Mouse (Mus musculus): ENCODE results near the gene Ttc7b. TPM values are rescaled to one million over a fixed set of nuclear protein-coding genes. Genes with fewer than 3 reads are reported as not detected.

Gene Ttc7b
- total RNA-seq, 2 experiments from 2014 or later, result 173 to 184 TPM

- TF ChIP-seq CTCF (conservative IDR thresholded peaks at IDR 0.05), result no peak
- no peak for DNase-seq (ENCODE audit: low spot score in 2 of 2)
- Histone ChIP-seq H3K27ac (peak overlapping the region; percentile 59), H3K4me3 (no peak overlapping the region)
Observed at GRCm38 (mm10) chr12:100479270-100479869, 41.3 kb downstream of the Ttc7b start.

GRCm38 (mm10) chr12:100478615-100479014 is 42.0 kb downstream of the Ttc7b start:
- H3K4me3 ChIP-seq, result no peak overlapping the region
- H3K27ac ChIP-seq, result peak overlapping the region; percentile 59
- DNase-seq (ENCODE audit: low spot score in 2 of 2), result no peak
- no peak for TF ChIP-seq CTCF (conservative IDR thresholded peaks at IDR 0.05)

GRCm38 (mm10) chr12:100478151-100478550 is 42.5 kb downstream of the Ttc7b start:
- no peak overlapping the region for H3K4me3 ChIP-seq
- no peak for DNase-seq (ENCODE audit: low spot score in 2 of 2)
- no peak for TF ChIP-seq CTCF (conservative IDR thresholded peaks at IDR 0.05)
- peak overlapping the region; percentile 59 for H3K27ac ChIP-seq

- DNase-seq (ENCODE audit: low spot score in 2 of 2), result no peak
- TF ChIP-seq CTCF (conservative IDR thresholded peaks at IDR 0.05), result no peak
- H3K27ac ChIP-seq, result peak overlapping the region; percentile 59
- no peak overlapping the region for H3K4me3 ChIP-seq
Observed at GRCm38 (mm10) chr12:100477474-100477873, 43.2 kb downstream of the Ttc7b start.

- Histone ChIP-seq H3K4me3 (no peak overlapping the region), H3K27ac (peak overlapping the region; percentile 59; the same call in 1 of the 2 replicates)
- no peak for DNase-seq (ENCODE audit: low spot score in 2 of 2)
- TF ChIP-seq CTCF (conservative IDR thresholded peaks at IDR 0.05), result no peak
Observed at GRCm38 (mm10) chr12:100476351-100476750, 44.3 kb downstream of the Ttc7b start.

- TF ChIP-seq CTCF (conservative IDR thresholded peaks at IDR 0.05), result no peak
- DNase-seq (ENCODE audit: low spot score in 2 of 2), result no peak
- Histone ChIP-seq H3K27ac (no peak overlapping the region), H3K4me3 (no peak overlapping the region)
Observed at GRCm38 (mm10) chr12:100475489-100475888, 45.1 kb downstream of the Ttc7b start.

- H3K27ac ChIP-seq, result no peak overlapping the region; the same call in 1 of the 2 replicates
- TF ChIP-seq CTCF (conservative IDR thresholded peaks at IDR 0.05), result no peak
- DNase-seq (ENCODE audit: low spot score in 2 of 2), result no peak
- no peak overlapping the region for H3K4me3 ChIP-seq
Observed at GRCm38 (mm10) chr12:100474661-100475321, 45.8 kb downstream of the Ttc7b start.

- H3K27ac ChIP-seq, result peak overlapping the region; percentile 67
- peak in 1 of 2 experiments; percentile 4 for DNase-seq (ENCODE audit: low spot score in 2 of 2)
- H3K4me3 ChIP-seq, result no peak overlapping the region
- no peak for TF ChIP-seq CTCF (conservative IDR thresholded peaks at IDR 0.05)
Observed at GRCm38 (mm10) chr12:100470295-100470694, 50.3 kb downstream of the Ttc7b start.

GRCm38 (mm10) chr12:100469503-100470293 is 50.9 kb downstream of the Ttc7b start:
- Histone ChIP-seq H3K4me3 (no peak overlapping the region), H3K27ac (peak overlapping the region; percentile 67)
- DNase-seq (ENCODE audit: low spot score in 2 of 2), result peak in 1 of 2 experiments; percentile 9
- no peak for TF ChIP-seq CTCF (conservative IDR thresholded peaks at IDR 0.05)

- Histone ChIP-seq H3K4me3 (no peak overlapping the region), H3K27ac (no peak overlapping the region)
- no peak for DNase-seq (ENCODE audit: low spot score in 2 of 2)
- TF ChIP-seq CTCF (conservative IDR thresholded peaks at IDR 0.05), result no peak
Observed at GRCm38 (mm10) chr12:100465101-100465715, 55.4 kb downstream of the Ttc7b start.

- no peak overlapping the region for H3K4me3 ChIP-seq
- no peak for DNase-seq (ENCODE audit: low spot score in 2 of 2)
- TF ChIP-seq CTCF (conservative IDR thresholded peaks at IDR 0.05), result no peak
- H3K27ac ChIP-seq, result no peak overlapping the region
Observed at GRCm38 (mm10) chr12:100457701-100458100, 62.9 kb downstream of the Ttc7b start.

- peak overlapping the region; percentile 57 for H3K27ac ChIP-seq
- no peak for DNase-seq (ENCODE audit: low spot score in 2 of 2)
- TF ChIP-seq CTCF (conservative IDR thresholded peaks at IDR 0.05), result no peak
- no peak overlapping the region for H3K4me3 ChIP-seq
Observed at GRCm38 (mm10) chr12:100456257-100456975, 64.2 kb downstream of the Ttc7b start.

All from layer of hippocampus, adult 2 months (tissue).